Mouse (Mus musculus) ES-CJ7 (cell line): ENCODE data around the gene Trio.

Experiments used
- DNase-seq: peaks from one replicate; pipeline ENCODE4 v3.0.0; 2011; ENCODE audit warnings: low read depth, low spot score

Gene Trio

GRCm38 (mm10) chr15:27945570-27945969 is 80.1 kb downstream of the Trio start:
- no peak for DNase-seq

- no peak for DNase-seq
These were observed 80.8 kb downstream of the Trio start for GRCm38 (mm10) chr15:27944898-27945297.

GRCm38 (mm10) chr15:27943486-27944195 is 82.0 kb downstream of the Trio start:
- no peak for DNase-seq

- DNase-seq, result no peak
These were observed 83.3 kb downstream of the Trio start for GRCm38 (mm10) chr15:27942148-27942847.

- DNase-seq, result no peak
These were observed 84.2 kb downstream of the Trio start for GRCm38 (mm10) chr15:27941441-27941840.

GRCm38 (mm10) chr15:27941020-27941419 is 84.6 kb downstream of the Trio start:
- DNase-seq, result no peak

GRCm38 (mm10) chr15:27940032-27940431 is 85.6 kb downstream of the Trio start:
- DNase-seq, result no peak

- no peak for DNase-seq
These were observed 86.8 kb downstream of the Trio start for GRCm38 (mm10) chr15:27938886-27939285.

GRCm38 (mm10) chr15:27937861-27938833 is 87.5 kb downstream of the Trio start:
- no peak for DNase-seq

- DNase-seq, result peak; percentile 66
These were observed 88.4 kb downstream of the Trio start for GRCm38 (mm10) chr15:27937003-27937860.

GRCm38 (mm10) chr15:27935772-27936746 is 89.6 kb downstream of the Trio start:
- DNase-seq, result no peak

- DNase-seq, result peak; percentile 63
These were observed 92.4 kb downstream of the Trio start for GRCm38 (mm10) chr15:27933270-27933669.

- DNase-seq, result no peak
These were observed 93.8 kb downstream of the Trio start for GRCm38 (mm10) chr15:27931891-27932290.

- DNase-seq, result no peak
These were observed 94.2 kb downstream of the Trio start for GRCm38 (mm10) chr15:27931459-27931858.

GRCm38 (mm10) chr15:27927614-27928013 is 98.0 kb downstream of the Trio start:
- DNase-seq, result no peak

GRCm38 (mm10) chr15:27926941-27927340 is 98.7 kb downstream of the Trio start:
- DNase-seq, result no peak

- no peak for DNase-seq
These were observed 99.2 kb downstream of the Trio start for GRCm38 (mm10) chr15:27926450-27926849.

GRCm38 (mm10) chr15:27925865-27926264 is 99.8 kb downstream of the Trio start:
- no peak for DNase-seq

- no peak for DNase-seq
These were observed 100.5 kb downstream of the Trio start for GRCm38 (mm10) chr15:27925004-27925635.
